Mouse (Mus musculus) heart, embryonic 12.5 days (tissue): ENCODE data around the gene Ccdc84. TPM values are rescaled to one million over a fixed set of nuclear protein-coding genes. Genes with fewer than 3 reads are reported as not detected.
"Not testable (repeated sequence)": the region's sequence is repeated elsewhere in the genome, so short reads cannot be mapped to it uniquely, and the experiment has no call there.

Source experiments
- ATAC-seq: fragments of 200-750 bp; cut with Nextera tagmentation; 2 replicates; pipeline ENCODE4 v1.8.0; 2017; ENCODE audit warnings: moderate TSS enrichment, moderate library complexity; ENCODE audit not compliant: insufficient number of reproducible peaks, low FRiP score
- H3K27ac ChIP-seq: fragments of 300-500 bp; sonication (generic); 2 replicates; pipeline ENCODE4 v1.5.1; 2016; ENCODE audit warnings: mild to moderate bottlenecking, moderate library complexity; ENCODE audit not compliant: poor library complexity, severe bottlenecking
- H3K27me3 ChIP-seq: fragments of 300-500 bp; sonication (generic); replicated peaks from 2 replicates; pipeline ENCODE4 v1.6.1; 2016; ENCODE audit warnings: mild to moderate bottlenecking, moderate library complexity
- H3K36me3 ChIP-seq: fragments of 300-500 bp; sonication (generic); 2 replicates; pipeline ENCODE4 v1.6.1; 2016; ENCODE audit warnings: mild to moderate bottlenecking, moderate library complexity
- H3K4me1 ChIP-seq: fragments of 300-500 bp; sonication (generic); replicated peaks from 2 replicates; pipeline ENCODE4 v1.6.1; 2016; ENCODE audit warnings: mild to moderate bottlenecking
- H3K4me2 ChIP-seq: fragments of 300-500 bp; sonication (generic); 2 replicates; pipeline ENCODE4 v1.6.1; 2016; ENCODE audit warnings: mild to moderate bottlenecking, moderate library complexity
- H3K4me3 ChIP-seq: fragments of 300-500 bp; sonication (generic); 2 replicates; pipeline ENCODE4 v1.5.1; 2016; ENCODE audit warnings: mild to moderate bottlenecking
- H3K9ac ChIP-seq: fragments of 300-500 bp; sonication (generic); 2 replicates; pipeline ENCODE4 v1.6.1; 2016; ENCODE audit warnings: mild to moderate bottlenecking, moderate library complexity
- H3K9me3 ChIP-seq: fragments of 300-500 bp; sonication (generic); replicated peaks from 2 replicates; pipeline ENCODE4 v1.6.1; 2016; ENCODE audit warnings: mild to moderate bottlenecking, moderate library complexity
- WGBS: fragments of 180-500 bp; shearing (Covaris S2); methylation state at CpG from one replicate; pipeline ENCODE4 v1.1.7; 2016; 5-methylcytosine and 5-hydroxymethylcytosine counted together
- polyA plus RNA-seq: library from polyadenylated mRNA; unstranded; fragments of >200 nt; fragmentation: Nextera tagmentation; extraction: Ambion mirVana; gene quantifications from 2 replicates; pipeline ENCODE4 v1.2.1, GENCODE M21; 2016

Gene Ccdc84
- polyA plus RNA-seq, 1 experiment from 2014 or later: 21.6 TPM

DNA sequence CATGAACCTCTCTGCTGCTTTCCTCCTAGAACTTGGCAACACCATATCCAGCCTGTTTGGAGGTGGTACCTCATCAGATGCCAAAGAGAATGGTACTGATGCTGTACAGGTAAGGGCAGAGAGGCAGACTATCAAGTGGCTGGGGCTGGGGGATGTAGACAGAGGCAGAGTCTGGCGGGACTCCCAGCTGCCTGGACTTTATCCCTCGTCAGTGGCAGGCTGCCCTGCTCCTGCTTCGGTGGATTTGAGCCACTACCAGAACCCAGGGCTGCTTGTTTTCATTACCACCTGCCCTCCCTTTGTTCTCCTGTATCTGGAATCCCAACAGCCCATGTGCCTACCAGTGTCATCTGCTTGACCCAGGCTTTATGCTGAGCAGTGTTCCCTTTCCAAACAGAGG is 31.1 kb downstream of the Ccdc84 start:
- H3K27ac ChIP-seq: no peak overlapping the region
- H3K9me3 ChIP-seq: no peaks in the 10 kb centered on the region
- WGBS: 69% methylated on average over 3 of the region's 3 CpGs
- no peaks in the 10 kb centered on the region for H3K4me1 ChIP-seq
- no peak for ATAC-seq
- peaks cover 96% of the 10 kb centered on the region for H3K36me3 ChIP-seq
- no peaks in the 10 kb centered on the region for H3K27me3 ChIP-seq
- no peak overlapping the region for H3K9ac ChIP-seq
- H3K4me3 ChIP-seq: no peak overlapping the region
- H3K4me2 ChIP-seq: no peak overlapping the region

- Histone ChIP-seq H3K27me3 (no peaks in the 10 kb centered on the region), H3K9ac (no peak overlapping the region), H3K4me2 (no peak overlapping the region), H3K9me3 (no peaks in the 10 kb centered on the region), H3K4me1 (peaks cover 11% of the 10 kb centered on the region), H3K4me3 (no peak overlapping the region), H3K36me3 (peaks cover 87% of the 10 kb centered on the region), H3K27ac (no peak overlapping the region)
- ATAC-seq: no peak
- 88% methylated on average over 13 of the region's 13 CpGs for WGBS
Observed at GRCm38 (mm10) chr9:44384596-44384995, 33.8 kb downstream of the Ccdc84 start.

GRCm38 (mm10) chr9:44379862-44380261 is 38.5 kb downstream of the Ccdc84 start:
- no peak for ATAC-seq
- peak overlapping the region; percentile 87 for H3K27ac ChIP-seq
- H3K9ac ChIP-seq: peak overlapping the region; percentile 88
- no peaks in the 10 kb centered on the region for H3K27me3 ChIP-seq
- peaks cover 16% of the 10 kb centered on the region for H3K4me1 ChIP-seq
- no peaks in the 10 kb centered on the region for H3K9me3 ChIP-seq
- WGBS: 9% methylated on average over 15 of the region's 15 CpGs
- H3K4me3 ChIP-seq: peak overlapping the region; percentile 81
- H3K4me2 ChIP-seq: peak overlapping the region; percentile 97
- peaks cover 40% of the 10 kb centered on the region for H3K36me3 ChIP-seq

GRCm38 (mm10) chr9:44379054-44379834 is 39.1 kb downstream of the Ccdc84 start, which contains the start of gene Hyou1:
Hyou1 (plus strand) TSS chr9:44379490.
- Histone ChIP-seq H3K4me3 (peak within 1 kb of the TSS; percentile 81), H3K9ac (peak within 1 kb of the TSS; percentile 88), H3K27ac (peak within 1 kb of the TSS; percentile 87), H3K36me3 (peaks cover 33% of the 10 kb centered on the region), H3K4me2 (peak within 1 kb of the TSS; percentile 97), H3K9me3 (no peaks in the 10 kb centered on the region), H3K27me3 (no peaks in the 10 kb centered on the region), H3K4me1 (peaks cover 16% of the 10 kb centered on the region)
- peak; percentile 99 for ATAC-seq
- WGBS: under 1% methylated on average over 83 of the region's 83 CpGs

GRCm38 (mm10) chr9:44378153-44378730 is 40.1 kb downstream of the Ccdc84 start:
- Histone ChIP-seq H3K4me1 (peaks cover 16% of the 10 kb centered on the region), H3K9ac (peak overlapping the region; percentile 76), H3K36me3 (peaks cover 23% of the 10 kb centered on the region), H3K4me2 (peak overlapping the region; percentile 97), H3K27ac (no peak overlapping the region; the same call in 1 of the 2 replicates), H3K4me3 (peak overlapping the region; percentile 81), H3K9me3 (no peaks in the 10 kb centered on the region), H3K27me3 (no peaks in the 10 kb centered on the region)
- 76% methylated on average over 5 of the region's 5 CpGs for WGBS
- no peak for ATAC-seq

GRCm38 (mm10) chr9:44377335-44377734 is 41.0 kb downstream of the Ccdc84 start:
- H3K9ac ChIP-seq, H3K4me2 ChIP-seq, H3K4me3 ChIP-seq, H3K9me3 ChIP-seq, ATAC-seq, H3K27ac ChIP-seq, H3K27me3 ChIP-seq: not testable (repeated sequence)
- H3K36me3 ChIP-seq: peaks cover 14% of the 10 kb centered on the region
- WGBS: 78% methylated on average over 2 of the region's 2 CpGs
- peaks cover 16% of the 10 kb centered on the region for H3K4me1 ChIP-seq

DNA sequence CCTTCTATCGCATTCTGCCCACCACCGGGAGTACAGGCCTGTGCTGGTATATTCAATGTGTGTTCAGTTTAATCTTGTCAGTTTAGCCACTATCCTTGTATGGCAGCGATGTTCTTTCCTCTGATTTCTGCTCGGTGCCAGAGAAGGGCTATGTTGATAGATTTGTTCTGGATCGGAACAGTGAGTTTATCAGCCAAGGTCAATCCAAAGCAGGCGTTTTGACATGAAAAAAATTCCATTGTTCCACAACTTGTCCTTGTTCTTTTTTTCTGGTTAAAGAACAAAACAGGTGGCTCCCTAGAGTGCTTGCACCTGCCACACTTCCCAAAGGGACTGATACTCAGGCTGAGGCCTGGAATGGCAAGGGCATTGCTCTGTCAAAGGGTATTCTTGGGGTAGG is 42.2 kb downstream of the Ccdc84 start:
- Histone ChIP-seq H3K27me3 (no peaks in the 10 kb centered on the region), H3K4me2 (no peak overlapping the region), H3K9me3 (no peaks in the 10 kb centered on the region), H3K9ac (no peak overlapping the region), H3K4me3 (no peak overlapping the region), H3K36me3 (peaks cover 2% of the 10 kb centered on the region), H3K4me1 (peaks cover 16% of the 10 kb centered on the region), H3K27ac (no peak overlapping the region)
- no peak for ATAC-seq
- 84% methylated on average over 6 of the region's 6 CpGs for WGBS

GRCm38 (mm10) chr9:44373386-44373785 is 45.0 kb downstream of the Ccdc84 start:
- no peak overlapping the region for H3K4me2 ChIP-seq
- H3K4me1 ChIP-seq: peaks cover 2% of the 10 kb centered on the region; the same call in 1 of the 2 replicates
- no peaks in the 10 kb centered on the region for H3K9me3 ChIP-seq
- no peaks in the 10 kb centered on the region for H3K36me3 ChIP-seq
- no peak overlapping the region for H3K9ac ChIP-seq
- no peak overlapping the region for H3K4me3 ChIP-seq
- no peak overlapping the region for H3K27ac ChIP-seq
- ATAC-seq: peak; percentile 18; the same call in 1 of the 2 replicates
- no peaks in the 10 kb centered on the region for H3K27me3 ChIP-seq

DNA sequence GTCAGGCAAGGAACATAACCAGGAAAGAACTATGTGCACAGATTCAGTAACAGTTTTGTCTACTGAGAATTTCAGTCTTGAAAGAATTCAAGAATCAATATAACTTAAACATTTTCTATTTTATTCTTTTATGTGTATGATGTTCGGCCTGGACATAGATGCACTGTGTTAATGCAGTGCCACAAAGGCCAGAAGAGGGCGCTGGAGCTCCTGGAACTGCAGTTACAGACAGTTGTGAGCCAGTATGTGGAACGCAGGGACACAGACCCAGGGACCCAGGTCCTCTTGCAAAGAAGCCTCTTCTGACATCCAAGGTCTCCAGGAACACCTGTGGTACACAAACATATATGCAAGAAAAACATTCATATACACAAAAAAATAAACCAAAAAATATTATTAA is 53.9 kb downstream of the Ccdc84 start:
- 60% methylated on average over 3 of the region's 3 CpGs for WGBS
- Histone ChIP-seq H3K4me3 (no peak overlapping the region), H3K9ac (no peak overlapping the region), H3K4me2 (no peak overlapping the region), H3K9me3 (no peaks in the 10 kb centered on the region), H3K27ac (no peak overlapping the region), H3K4me1 (peaks cover 7% of the 10 kb centered on the region), H3K36me3 (peaks cover 2% of the 10 kb centered on the region), H3K27me3 (no peaks in the 10 kb centered on the region)
- no peak for ATAC-seq

DNA sequence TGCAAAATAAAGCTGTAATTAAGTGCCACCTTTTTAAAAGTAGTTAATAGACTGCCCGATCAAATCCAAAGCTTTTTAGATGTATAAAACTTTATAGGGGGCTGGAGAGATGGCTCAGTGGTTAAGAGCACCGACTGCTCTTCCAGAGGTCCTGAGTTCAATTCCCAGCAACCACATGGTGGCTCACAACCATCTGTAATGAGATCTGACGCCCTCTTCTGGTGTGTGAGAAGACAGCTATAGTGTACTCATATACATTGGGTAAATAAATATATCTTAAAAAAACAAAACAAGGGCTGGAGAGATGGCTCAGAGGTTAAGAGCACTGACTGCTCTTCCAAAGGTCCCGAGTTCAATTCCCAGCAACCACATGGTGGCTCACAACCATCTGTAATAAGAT is 56.4 kb downstream of the Ccdc84 start:
- 45% methylated on average over 4 of the region's 4 CpGs for WGBS
- ATAC-seq, H3K27me3 ChIP-seq, H3K4me1 ChIP-seq, H3K27ac ChIP-seq, H3K9ac ChIP-seq, H3K9me3 ChIP-seq: not testable (repeated sequence)
- peaks cover 24% of the 10 kb centered on the region for H3K36me3 ChIP-seq
- H3K4me2 ChIP-seq: peak overlapping the region; percentile 96
- H3K4me3 ChIP-seq: peak overlapping the region; percentile 99

GRCm38 (mm10) chr9:44361190-44361917 is 57.0 kb downstream of the Ccdc84 start, which contains the start of gene Vps11:
Vps11 (minus strand) TSS chr9:44361670.
- H3K4me2 ChIP-seq: peak within 1 kb of the TSS; percentile 96
- H3K9ac ChIP-seq: peak within 1 kb of the TSS; percentile 88
- peak within 1 kb of the TSS; percentile 99 for H3K4me3 ChIP-seq
- peaks cover 7% of the 10 kb centered on the region for H3K4me1 ChIP-seq
- ATAC-seq: peak; percentile 93
- H3K27me3 ChIP-seq: no peaks in the 10 kb centered on the region
- H3K36me3 ChIP-seq: peaks cover 30% of the 10 kb centered on the region
- H3K27ac ChIP-seq: peak within 1 kb of the TSS; percentile 72
- WGBS: under 1% methylated on average over 44 of the region's 44 CpGs
- H3K9me3 ChIP-seq: no peaks in the 10 kb centered on the region
